ENCODE assay signal across 9 mouse cellular contexts in genomic region chr8:84712759-84713120, GRCm38 (mm10). TPM values are rescaled to one million over a fixed set of nuclear protein-coding genes. Genes with fewer than 3 reads are reported as not detected.
DNase-seq lines count a peak whose midpoint lies in the region; ATAC-seq and TF ChIP-seq lines count a peak whose summit lies in the region.
"Had no signal": no experiment of that assay in that cellular context is flagged by ENCODE, and none has a peak within 500 bp of the region (broad histone marks: within the 10 kb centered on the region; RNA-seq: fewer than 3 reads in every experiment).

No protein-coding gene starts in this region.

- H3K27ac ChIP-seq in heart, embryonic 11.5 days (ENCODE audit: low read depth, low read length), result peak overlapping the region; percentile 68
- peak overlapping the region; percentile 63 for H3K27ac ChIP-seq in cortical plate, adult 2 months (ENCODE audit: insufficient read depth, low read length)
- peak overlapping the region; percentile 69 for H3K27ac ChIP-seq in midbrain, embryonic 11.5 days (ENCODE audit: low read depth, low read length)

- no peak for DNase-seq in heart, postnatal 25 days (ENCODE audit: low spot score)
- DNase-seq in heart, postnatal 10 days, result peak; percentile 66 to 68
- DNase-seq in midbrain, embryonic 11.5 days (ENCODE audit: low spot score, missing footprints), result no peak
- no peak for DNase-seq in adrenal gland, postnatal 14 days
- DNase-seq: adrenal gland, postnatal 10 days had no signal

- WGBS in heart, embryonic 11.5 days (ENCODE audit: insufficient replicate concordance), result 32% methylated on average over 3 of the region's 3 CpGs
- 34% methylated on average over 3 of the region's 3 CpGs for WGBS in midbrain, embryonic 11.5 days

- TF ChIP-seq CTCF in cortical plate, adult 2 months (IDR thresholded peaks at IDR 0.05; ENCODE audit: extremely low read depth, insufficient read depth, low read length), result no peak

- H3K4me1 ChIP-seq in heart, embryonic 11.5 days (ENCODE audit: control insufficient read depth, insufficient read depth, low read length), result peaks cover 42% of the 10 kb centered on the region
- H3K4me1 ChIP-seq in cortical plate, adult 2 months (ENCODE audit: control insufficient read depth, insufficient read depth, low read length), result peaks cover 5% of the 10 kb centered on the region; the same call in 1 of the 2 replicates
- H3K4me1 ChIP-seq in midbrain, embryonic 11.5 days (ENCODE audit: control insufficient read depth, insufficient read depth, low read length), result peaks cover 49% of the 10 kb centered on the region

- no peaks in the 10 kb centered on the region for H3K9me3 ChIP-seq in heart, embryonic 11.5 days (replicated peaks; ENCODE audit: control insufficient read depth, low read length)
- H3K9me3 ChIP-seq in midbrain, embryonic 11.5 days (ENCODE audit: control insufficient read depth, low read length), result no peaks in the 10 kb centered on the region

- TF ChIP-seq POLR2A in cortical plate, adult 2 months (IDR thresholded peaks at IDR 0.05; ENCODE audit: extremely low read depth, insufficient read depth, low read length), result no peak

- no peaks in the 10 kb centered on the region for H3K36me3 ChIP-seq in heart, embryonic 11.5 days (ENCODE audit: control insufficient read depth, insufficient read depth, low read length)
- no peaks in the 10 kb centered on the region for H3K36me3 ChIP-seq in midbrain, embryonic 11.5 days (ENCODE audit: control insufficient read depth, insufficient read depth, low read length)

- 0 out of 2 replicates have a peak overlapping the region, but pooled peaks have one; percentile 28 for H3K9ac ChIP-seq in heart, embryonic 11.5 days (ENCODE audit: low read depth, low read length)
- peak overlapping the region; percentile 6; the same call in 1 of the 2 replicates for H3K9ac ChIP-seq in midbrain, embryonic 11.5 days (ENCODE audit: low read length)

- no peak for ATAC-seq in heart, embryonic 11.5 days (replicated peaks; ENCODE audit: insufficient number of reproducible peaks, low FRiP score, low TSS enrichment)
- peak; percentile 34; the same call in 1 of the 2 replicates for ATAC-seq in midbrain, embryonic 11.5 days (ENCODE audit: low FRiP score)
- no peak for ATAC-seq in erythroblast, adult 5-6 weeks (replicated peaks; ENCODE audit: low FRiP score, poor library complexity, severe bottlenecking)
- no peak for ATAC-seq in granulocyte monocyte progenitor cell, adult 5-6 weeks (replicated peaks; ENCODE audit: poor library complexity, severe bottlenecking)

- intact Hi-C loops in heart, postnatal 25 days (cut with DNase I), result no loop called here
- intact Hi-C loops in heart, postnatal 10 days (cut with DNase I), result no loop called here

- H3K4me2 ChIP-seq in heart, embryonic 11.5 days, result no peak overlapping the region
- H3K4me2 ChIP-seq in midbrain, embryonic 11.5 days, result no peak overlapping the region

- no peak overlapping the region for H3K4me3 ChIP-seq in heart, embryonic 11.5 days (ENCODE audit: low read depth, low read length)
- H3K4me3 ChIP-seq in cortical plate, adult 2 months (ENCODE audit: insufficient read depth, low read length), result no peak overlapping the region
- H3K4me3 ChIP-seq in midbrain, embryonic 11.5 days (ENCODE audit: low read depth, low read length), result no peak overlapping the region

- H3K27me3 ChIP-seq in heart, embryonic 11.5 days (ENCODE audit: control insufficient read depth, insufficient read depth, low read length), result peaks cover 72% of the 10 kb centered on the region
- peaks cover 75% of the 10 kb centered on the region for H3K27me3 ChIP-seq in midbrain, embryonic 11.5 days (ENCODE audit: control insufficient read depth, insufficient read depth, low read length)

RNA-seq across cellular contexts. Expression of gene G430095P16Rik, which starts 10.1 kb away (rescaled TPM):
- 3.4 and 5.4 TPM in 2 replicates for polyA plus RNA-seq in heart, embryonic 11.5 days (2014; fragmentation: Nextera tagmentation; extraction: Ambion mirVana)
- under 1 TPM in 1 of 2 experiments, not detected in 1; 0.39 TPM for total RNA-seq in heart, postnatal 25 days (2021)
- 0.30 and 0.42 TPM in 2 replicates for polyA plus RNA-seq in cortical plate, adult 2 months (2012; rRNA removed)
- total RNA-seq in heart, postnatal 10 days (2021), result under 1 TPM; 0.50 to 0.89 TPM
- 1.6 and 1.9 TPM in 2 replicates for polyA plus RNA-seq in midbrain, embryonic 11.5 days (2014; fragmentation: Nextera tagmentation; extraction: Ambion mirVana)
- 7.9 and 18.1 TPM in 2 replicates for total RNA-seq in erythroblast, adult 5-6 weeks (2015; ENCODE audit: low replicate concordance)
- total RNA-seq in erythroblast, adult 5-6 weeks (2017; ENCODE audit: low replicate concordance), result 3.6 and 12.9 TPM in 2 replicates
- total RNA-seq in adrenal gland, postnatal 14 days (2021), result 0.52 and 0.90 TPM in 2 replicates
- total RNA-seq in granulocyte monocyte progenitor cell, adult 5-6 weeks (2014; fragmentation: Nextera tagmentation), result 11.0 and 17.9 TPM in 2 replicates
- total RNA-seq in granulocyte monocyte progenitor cell, adult 5-6 weeks (2017), result 4.4 and 4.8 TPM in 2 replicates

RNA-seq across cellular contexts. Expression of gene Lyl1, which starts 11.5 kb away (rescaled TPM):
- polyA plus RNA-seq in heart, embryonic 11.5 days (2014; fragmentation: Nextera tagmentation; extraction: Ambion mirVana), result 19.5 and 22.9 TPM in 2 replicates
- 1 to 10 TPM; 4.2 to 4.5 TPM for total RNA-seq in heart, postnatal 25 days (2021)
- polyA plus RNA-seq in cortical plate, adult 2 months (2012; rRNA removed), result 3.3 and 3.4 TPM in 2 replicates
- total RNA-seq in heart, postnatal 10 days (2021), result 1 to 10 TPM; 8.4 to 9.1 TPM
- 5.1 and 6.5 TPM in 2 replicates for polyA plus RNA-seq in midbrain, embryonic 11.5 days (2014; fragmentation: Nextera tagmentation; extraction: Ambion mirVana)
- total RNA-seq in erythroblast, adult 5-6 weeks (2015; ENCODE audit: low replicate concordance), result 37.4 and 40.3 TPM in 2 replicates
- 43.1 and 44.2 TPM in 2 replicates for total RNA-seq in erythroblast, adult 5-6 weeks (2017; ENCODE audit: low replicate concordance)
- total RNA-seq in adrenal gland, postnatal 14 days (2021), result 4.2 and 9.4 TPM in 2 replicates
- 82.1 and 133 TPM in 2 replicates for total RNA-seq in granulocyte monocyte progenitor cell, adult 5-6 weeks (2014; fragmentation: Nextera tagmentation)
- total RNA-seq in granulocyte monocyte progenitor cell, adult 5-6 weeks (2017), result 65.9 and 73.3 TPM in 2 replicates

RNA-seq across cellular contexts. Expression of gene Nacc1, which starts 25.1 kb away (rescaled TPM):
- polyA plus RNA-seq in heart, embryonic 11.5 days (2014; fragmentation: Nextera tagmentation; extraction: Ambion mirVana), result 19.1 and 19.6 TPM in 2 replicates
- 10 to 100 TPM; 32.0 to 32.6 TPM for total RNA-seq in heart, postnatal 25 days (2021)
- 86.5 and 86.7 TPM in 2 replicates for polyA plus RNA-seq in cortical plate, adult 2 months (2012; rRNA removed)
- total RNA-seq in heart, postnatal 10 days (2021), result 10 to 100 TPM; 50.2 TPM
- polyA plus RNA-seq in midbrain, embryonic 11.5 days (2014; fragmentation: Nextera tagmentation; extraction: Ambion mirVana), result 18.6 and 21.4 TPM in 2 replicates
- total RNA-seq in erythroblast, adult 5-6 weeks (2015; ENCODE audit: low replicate concordance), result 12.7 and 19.9 TPM in 2 replicates
- total RNA-seq in erythroblast, adult 5-6 weeks (2017; ENCODE audit: low replicate concordance), result 8.2 and 13.1 TPM in 2 replicates
- total RNA-seq in adrenal gland, postnatal 14 days (2021), result 68.3 and 68.8 TPM in 2 replicates
- 92.9 and 98.1 TPM in 2 replicates for total RNA-seq in granulocyte monocyte progenitor cell, adult 5-6 weeks (2014; fragmentation: Nextera tagmentation)
- 46.5 and 59.2 TPM in 2 replicates for total RNA-seq in granulocyte monocyte progenitor cell, adult 5-6 weeks (2017)

RNA-seq across cellular contexts. Expression of gene Trmt1, which starts 26.6 kb away (rescaled TPM):
- polyA plus RNA-seq in heart, embryonic 11.5 days (2014; fragmentation: Nextera tagmentation; extraction: Ambion mirVana), result 49.7 and 51.6 TPM in 2 replicates
- 10 to 100 TPM; 32.6 to 37.6 TPM for total RNA-seq in heart, postnatal 25 days (2021)
- 145 and 185 TPM in 2 replicates for polyA plus RNA-seq in cortical plate, adult 2 months (2012; rRNA removed)
- total RNA-seq in heart, postnatal 10 days (2021), result 10 to 100 TPM; 40.3 to 40.6 TPM
- polyA plus RNA-seq in midbrain, embryonic 11.5 days (2014; fragmentation: Nextera tagmentation; extraction: Ambion mirVana), result 39.9 and 45.6 TPM in 2 replicates
- total RNA-seq in erythroblast, adult 5-6 weeks (2015; ENCODE audit: low replicate concordance), result 9.8 and 16.9 TPM in 2 replicates
- 18.3 and 21.5 TPM in 2 replicates for total RNA-seq in erythroblast, adult 5-6 weeks (2017; ENCODE audit: low replicate concordance)
- total RNA-seq in adrenal gland, postnatal 14 days (2021), result 62.2 and 67.9 TPM in 2 replicates
- total RNA-seq in granulocyte monocyte progenitor cell, adult 5-6 weeks (2014; fragmentation: Nextera tagmentation), result 76.9 and 123 TPM in 2 replicates
- total RNA-seq in granulocyte monocyte progenitor cell, adult 5-6 weeks (2017), result 73.8 and 95.9 TPM in 2 replicates

RNA-seq across cellular contexts. Expression of gene Ier2, which starts 50.1 kb away (rescaled TPM):
- 52.3 and 55.9 TPM in 2 replicates for polyA plus RNA-seq in heart, embryonic 11.5 days (2014; fragmentation: Nextera tagmentation; extraction: Ambion mirVana)
- 10 to 100 TPM; 14.3 to 18.3 TPM for total RNA-seq in heart, postnatal 25 days (2021)
- 9.6 and 13.4 TPM in 2 replicates for polyA plus RNA-seq in cortical plate, adult 2 months (2012; rRNA removed)
- 10 to 100 TPM; 30.8 to 31.4 TPM for total RNA-seq in heart, postnatal 10 days (2021)
- polyA plus RNA-seq in midbrain, embryonic 11.5 days (2014; fragmentation: Nextera tagmentation; extraction: Ambion mirVana), result 49.9 and 52.9 TPM in 2 replicates
- total RNA-seq in erythroblast, adult 5-6 weeks (2015; ENCODE audit: low replicate concordance), result 17.8 and 22.9 TPM in 2 replicates
- total RNA-seq in erythroblast, adult 5-6 weeks (2017; ENCODE audit: low replicate concordance), result 9.2 and 14.8 TPM in 2 replicates
- total RNA-seq in adrenal gland, postnatal 14 days (2021), result 45.5 and 55.7 TPM in 2 replicates
- total RNA-seq in granulocyte monocyte progenitor cell, adult 5-6 weeks (2014; fragmentation: Nextera tagmentation), result 33.3 and 44.1 TPM in 2 replicates
- 40.7 and 47.6 TPM in 2 replicates for total RNA-seq in granulocyte monocyte progenitor cell, adult 5-6 weeks (2017)

Comparison
In these comparisons a context has a peak if more than half of its experiments do, and no peak if none do; other contexts are left out.
1. DNase-seq: peak in heart, postnatal 10 days (2 of 2); none in heart, postnatal 25 days (single experiment), midbrain, embryonic 11.5 days (single experiment) and adrenal gland, postnatal 14 days (single experiment).
2. Peak in every context shown above with its lines, with median percentiles within 50 percentile points of each other: H3K27ac ChIP-seq.